Mouse (Mus musculus) G1E (cell line): ENCODE measurements at regions not wholly inside any gene's neighbourhood (a gene's known extent, or its start where the extent isn't known, plus 50 kb on each side); places are given as distances from the start of the nearest gene placed in this dataset.

Experiments
- CTCF ChIP-seq: IDR thresholded peaks from 2 replicates; pipeline ENCODE4 v1.5.1; 2012; ENCODE audit warnings: low read depth, low read length, inconsistent platforms, mixed read lengths
- GATA1 ChIP-seq: IDR thresholded peaks from 2 replicates; pipeline ENCODE4 v1.6.1; 2012; ENCODE audit warnings: borderline replicate concordance, low read length, inconsistent platforms, mixed read lengths

GRCm38 (mm10) chr7:73160968-73161367, 214.3 kb upstream of the Rgma start:
- TF ChIP-seq GATA1 (no peak), CTCF (no peak)
